Mouse (Mus musculus) 3T3-L1 (cell line): Measurements from ENCODE around the gene Rpl24.

Experiments
- DNase-seq: peaks from one replicate; pipeline ENCODE4 v3.0.0-alpha.2; 2015; ENCODE audit warnings: low read depth, low spot score

Rpl24 gene

GRCm38 (mm10) chr16:55970416-55970815 lies 4.3 kb downstream of the Rpl24 start:
- DNase-seq: peak; percentile 67

DNA sequence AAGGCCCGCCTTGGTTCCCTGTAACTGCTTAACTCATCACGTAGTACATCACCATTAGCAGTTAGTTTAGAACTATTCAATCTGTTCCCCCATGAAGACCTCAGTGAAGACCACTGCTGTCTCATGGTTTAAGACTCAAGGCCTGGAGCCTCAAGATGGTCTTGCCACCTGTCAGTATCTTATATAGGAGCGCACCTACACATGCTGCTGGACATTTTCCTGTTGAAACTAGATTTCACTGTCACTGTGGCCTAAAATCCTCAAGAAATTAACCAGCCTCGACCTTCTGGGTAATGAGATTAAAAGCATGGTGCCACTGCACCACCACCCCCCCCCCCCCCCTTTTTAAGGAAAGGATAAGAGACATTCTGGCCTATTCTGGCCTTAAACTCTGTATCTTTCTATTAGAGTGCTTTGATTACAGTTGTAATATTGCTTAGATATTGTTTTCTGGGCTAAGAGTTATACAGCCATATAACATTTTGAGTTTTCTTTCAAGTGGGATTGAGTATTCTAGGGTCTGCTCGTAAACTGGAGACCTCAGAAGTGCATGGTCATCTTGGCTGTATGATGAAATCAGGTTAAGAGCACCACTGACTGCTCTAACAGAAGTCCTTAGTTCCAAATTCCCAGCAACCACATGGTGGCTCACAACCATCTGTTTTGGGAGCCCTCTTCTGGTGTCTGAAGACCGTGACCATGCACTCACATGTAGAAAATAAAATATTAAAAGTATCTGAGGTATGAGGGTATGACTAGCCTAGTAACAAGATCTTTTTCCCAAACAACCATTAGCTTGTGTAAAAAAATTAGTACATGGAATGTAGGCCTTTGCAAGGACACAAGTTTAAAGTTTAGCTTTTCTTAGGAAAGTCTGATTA lies 5.9 kb downstream of the Rpl24 start:
- peak; percentile 82 for DNase-seq

- no peak for DNase-seq
Observed at GRCm38 (mm10) chr16:55972626-55973201, 6.6 kb downstream of the Rpl24 start.

DNA sequence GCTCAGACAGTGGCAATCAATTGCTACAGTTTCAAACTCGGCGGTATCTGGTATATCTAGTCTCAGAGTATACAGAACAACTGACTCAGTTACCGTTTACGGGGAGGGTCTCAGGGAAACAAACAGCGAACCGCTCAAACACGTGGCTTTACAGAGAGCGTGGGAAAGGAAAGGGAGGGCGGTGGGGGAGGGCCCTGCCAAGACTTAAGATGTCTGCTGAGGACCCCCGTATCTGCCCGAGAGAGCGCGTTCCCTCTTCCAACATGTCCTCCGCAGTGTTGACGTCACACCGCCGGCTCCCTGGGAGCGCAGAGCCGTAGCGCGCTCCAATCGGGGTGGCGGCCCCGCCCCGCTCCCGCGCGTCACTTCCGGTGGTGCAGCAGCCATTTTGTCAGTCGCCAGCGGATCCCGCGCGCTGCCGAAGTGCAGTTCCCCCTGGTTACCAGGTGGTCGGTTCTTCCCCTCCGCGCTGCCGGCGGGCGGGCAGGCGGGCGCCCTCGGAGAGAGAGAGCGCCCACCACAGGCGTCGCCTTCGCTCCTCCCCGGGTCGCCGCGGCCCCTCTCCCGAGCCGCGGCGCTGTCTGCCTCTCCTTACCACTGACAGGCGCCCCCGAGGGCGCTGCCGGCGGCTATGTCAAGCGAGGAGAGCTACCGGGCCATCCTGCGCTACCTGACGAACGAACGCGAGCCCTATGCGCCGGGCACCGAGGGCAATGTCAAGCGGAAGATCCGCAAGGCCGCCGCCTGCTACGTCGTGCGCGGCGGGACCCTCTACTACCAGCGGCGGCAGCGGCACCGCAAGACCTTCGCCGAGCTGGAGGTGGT lies 7.6 kb downstream of the Rpl24 start, which contains the start of gene Zbtb11:
TSS of gene Zbtb11 (plus strand) at position 453 of the 825 bp plus-strand sequence.
- DNase-seq: peak; percentile 99

- DNase-seq: peak; percentile 85
Observed at GRCm38 (mm10) chr16:55974256-55974902, 8.3 kb downstream of the Rpl24 start.

DNA sequence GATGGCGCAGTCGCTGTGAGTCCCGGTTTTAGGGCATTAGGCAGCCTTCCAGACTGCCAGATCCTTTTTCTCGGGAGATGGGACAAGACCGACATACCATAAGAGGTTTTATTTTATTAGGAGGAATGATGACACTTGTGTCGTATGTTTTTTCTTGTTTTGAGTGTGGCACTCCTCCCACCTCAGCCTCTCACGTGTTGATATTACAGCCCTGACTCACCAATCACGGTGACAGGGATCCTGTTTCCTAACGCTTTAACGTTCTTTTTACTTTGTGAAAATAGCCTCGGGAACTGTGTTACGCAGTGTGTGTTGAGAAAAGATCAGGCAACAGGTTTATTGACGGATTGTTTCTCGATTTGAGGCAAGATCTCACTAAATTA lies 8.8 kb downstream of the Rpl24 start:
- peak; percentile 92 for DNase-seq

GRCm38 (mm10) chr16:55986001-55986400 lies 19.9 kb downstream of the Rpl24 start:
- DNase-seq: peak; percentile 51

DNA sequence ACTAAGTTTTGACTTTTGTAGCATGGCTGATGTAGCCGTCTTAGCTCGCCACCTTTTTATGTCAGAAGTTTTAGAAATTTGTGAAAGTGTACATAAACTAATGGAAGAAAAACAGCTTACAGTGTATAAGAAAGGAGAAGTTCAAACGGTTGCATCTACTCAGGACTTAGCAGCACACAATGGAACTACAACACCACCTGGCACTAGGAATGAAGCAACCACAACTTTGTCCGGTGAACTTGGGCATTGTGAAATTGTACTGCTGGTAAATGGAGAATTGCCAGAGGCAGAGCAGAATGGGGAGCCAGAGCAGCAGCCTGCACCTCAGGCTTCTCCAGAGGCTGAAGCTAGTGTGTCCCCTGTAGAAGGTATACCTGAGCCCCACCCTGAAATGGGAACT lies 24.2 kb downstream of the Rpl24 start:
- no peak for DNase-seq

- DNase-seq: no peak
Observed at GRCm38 (mm10) chr16:55994235-55994634, 28.2 kb downstream of the Rpl24 start.

DNA sequence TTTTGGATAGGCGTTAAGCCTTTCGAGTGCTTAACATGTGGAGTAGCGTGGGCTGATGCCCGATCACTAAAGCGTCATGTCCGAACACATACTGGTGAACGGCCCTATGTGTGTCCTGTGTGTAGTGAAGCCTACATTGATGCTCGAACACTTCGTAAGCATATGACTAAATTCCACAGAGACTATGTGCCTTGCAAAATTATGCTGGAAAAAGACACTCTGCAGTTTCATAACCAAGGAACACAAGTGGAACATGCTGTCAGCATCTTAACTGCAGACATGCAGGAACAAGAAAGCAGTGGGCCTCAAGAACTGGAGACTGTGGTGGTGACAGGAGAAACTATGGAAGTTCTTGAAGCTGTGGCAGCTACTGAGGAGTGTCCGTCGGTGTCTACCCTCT lies 40.7 kb downstream of the Rpl24 start:
- no peak for DNase-seq

DNA sequence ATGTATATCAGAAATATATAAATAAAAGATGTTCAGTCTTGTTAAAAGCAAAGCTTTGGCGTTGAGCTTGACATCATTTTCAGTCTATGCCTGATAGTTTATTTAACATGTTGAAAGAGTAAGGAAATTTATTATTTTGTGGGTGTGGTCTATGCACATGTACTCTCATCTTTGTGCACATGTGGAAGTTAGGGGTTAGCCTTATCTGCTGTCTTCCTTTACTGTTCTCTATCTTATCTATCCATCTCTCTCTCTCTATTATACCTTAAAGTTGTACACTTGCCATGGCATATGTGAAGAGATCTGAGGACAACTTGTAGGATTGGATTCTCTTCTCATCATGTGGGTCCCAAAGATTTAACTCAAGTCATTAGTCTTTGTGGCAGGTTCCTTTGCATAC lies 42.8 kb downstream of the Rpl24 start:
- no peak for DNase-seq

GRCm38 (mm10) chr16:56012789-56013743 lies 47.0 kb downstream of the Rpl24 start:
- DNase-seq: no peak

DNA sequence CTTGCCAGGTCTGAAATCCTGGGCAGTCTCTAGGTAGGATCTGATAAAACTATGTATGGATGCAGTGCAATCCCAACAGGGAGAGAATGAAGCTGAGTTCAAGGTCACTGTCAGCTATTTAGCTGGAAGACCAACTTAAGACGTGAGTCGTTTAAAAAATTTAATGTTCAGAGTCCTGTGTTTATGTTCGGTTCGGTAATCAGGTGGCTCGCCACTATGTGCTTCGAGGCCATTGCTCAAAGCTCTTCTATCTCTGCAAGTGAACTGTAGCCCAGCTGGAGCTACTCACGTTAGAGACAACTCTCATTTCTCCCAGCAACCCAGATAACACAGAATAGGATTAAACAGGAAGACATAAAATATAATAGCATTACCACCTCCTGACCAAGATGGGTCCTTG lies 48.0 kb downstream of the Rpl24 start:
- DNase-seq: no peak

DNA sequence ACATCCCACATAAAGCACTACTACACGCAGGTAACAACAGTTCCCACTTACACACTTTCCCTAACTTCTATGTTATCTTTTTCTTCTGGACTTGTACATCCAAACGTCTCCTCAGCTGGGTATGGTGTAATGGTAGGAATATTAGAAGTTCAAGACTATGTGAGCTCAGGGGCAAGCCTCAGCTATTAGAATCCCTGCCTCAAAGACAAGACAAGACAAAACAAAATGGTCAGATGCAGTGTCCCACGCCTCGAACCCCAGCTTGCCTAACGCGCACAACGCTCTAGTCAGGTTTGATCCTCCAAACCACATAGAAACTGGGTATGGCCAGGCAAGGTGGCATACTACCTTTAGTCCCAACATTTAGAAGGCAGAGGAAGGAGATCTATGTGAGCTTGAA lies 53.6 kb downstream of the Rpl24 start:
- DNase-seq: no peak
